Mouse (Mus musculus) MEL (cell line): ENCODE data around the gene Cfap299.

Source experiments
- BHLHE40 ChIP-seq: IDR thresholded peaks from 2 replicates; pipeline ENCODE4 v1.6.1; 2012; ENCODE audit warnings: low read depth, mild to moderate bottlenecking, inconsistent platforms, low read length, improper control_type of control experiment, borderline replicate concordance
- CTCF ChIP-seq, 3 experiments: IDR thresholded peaks in 2 of 3; conservative IDR thresholded peaks in 1 of 3; 2 replicates each; pipeline ENCODE4 v1.5.1; 2011 to 2012; ENCODE audit warnings: low read length in 3 of 3, low read depth in 2 of 3, mild to moderate bottlenecking in 2 of 3, improper control_type of control experiment in 1 of 3, inconsistent platforms in 1 of 3, mixed read lengths in 1 of 3, moderate library complexity in 1 of 3; ENCODE audit not compliant: control insufficient read depth in 1 of 3, insufficient read depth in 1 of 3, poor library complexity in 1 of 3, severe bottlenecking in 1 of 3
- EP300 ChIP-seq, 2 experiments: IDR thresholded peaks; 2 replicates each; pipeline ENCODE4 v1.6.1; 2011; ENCODE audit warnings: improper control_type of control experiment in 2 of 2, low read length in 2 of 2, low read depth in 1 of 2, mild to moderate bottlenecking in 1 of 2
- GABPA ChIP-seq: IDR thresholded peaks from 2 replicates; pipeline ENCODE4 v1.6.1; 2012; ENCODE audit warnings: low read depth, mild to moderate bottlenecking, inconsistent platforms, low read length, improper control_type of control experiment, moderate library complexity
- HCFC1 ChIP-seq: IDR thresholded peaks from 2 replicates; pipeline ENCODE4 v1.6.1; 2012; ENCODE audit warnings: low read depth, mild to moderate bottlenecking, inconsistent platforms, low read length, improper control_type of control experiment, moderate library complexity
- MYC ChIP-seq: IDR thresholded peaks from 2 replicates; pipeline ENCODE4 v1.6.1; 2011; ENCODE audit warnings: low read depth, mild to moderate bottlenecking, low read length, improper control_type of control experiment, moderate library complexity
- ZKSCAN1 ChIP-seq: IDR thresholded peaks from 2 replicates; pipeline ENCODE4 v1.6.1; 2012; ENCODE audit warnings: low read depth, mild to moderate bottlenecking, inconsistent platforms, low read length, improper control_type of control experiment, moderate library complexity

- TF ChIP-seq CTCF (IDR thresholded peaks at IDR 0.05 in 2 of 3, conservative IDR thresholded peaks at IDR 0.05 in 1 of 3; ENCODE audit: control insufficient read depth in 1 of 3, insufficient read depth in 1 of 3, low read depth in 2 of 3, low read length in 3 of 3, poor library complexity in 1 of 3, severe bottlenecking in 1 of 3) (no peak), BHLHE40 (no peak), GABPA (no peak), HCFC1 (no peak), EP300 (IDR thresholded peaks at IDR 0.05; ENCODE audit: low read depth in 1 of 2, low read length in 2 of 2) (no peak), MYC (no peak), ZKSCAN1 (no peak)
These were observed 140.9 kb downstream of the Cfap299 start for GRCm38 (mm10) chr5:98470052-98470451.
